Comparison of ENCODE assay signal across 8 mouse cellular contexts in genomic region chr8:121731471-121732333, GRCm38 (mm10). TPM values are rescaled to one million over a fixed set of nuclear protein-coding genes. Genes with fewer than 3 reads are reported as not detected.
A peak's percentile ranks its signal among the peaks of the same experiment; 100 is the strongest.
DNase-seq lines count a peak whose midpoint lies in the region; ATAC-seq lines count a peak whose summit lies in the region.

No protein-coding gene starts in this region.

- peak; percentile 38 for DNase-seq in ES-CJ7 (ENCODE audit: low read depth, low spot score)
- DNase-seq in cerebellum, postnatal 14 days = peak; percentile 80 to 81
- peak; percentile 37 to 38 for DNase-seq in frontal cortex, postnatal 25 days (ENCODE audit: low spot score in 2 of 2)
- peak; percentile 67 to 86 for DNase-seq in left cerebral cortex, postnatal 14 days (ENCODE audit: low spot score in 2 of 2)
- peak; percentile 70 for DNase-seq in right cerebral cortex, adult 2 months (ENCODE audit: low spot score in 2 of 2)
- DNase-seq in thymus, postnatal 0 days (ENCODE audit: low spot score) = no peak
- DNase-seq in lung, postnatal 36 days = no peak

- no peak for ATAC-seq in erythroblast, adult 5-6 weeks (replicated peaks; ENCODE audit: low FRiP score, poor library complexity, severe bottlenecking)

- intact Hi-C loops in left cerebral cortex, postnatal 14 days (cut with DNase I) = loop anchor here (5.0 kb wide), 1 partner anchor 41 kb away; no protein-coding TSS in a partner anchor

RNA-seq across cellular contexts. Expression of gene Jph3, which starts 2.3 kb away (rescaled TPM):
- 100 to 1,000 TPM; 187 to 192 TPM for total RNA-seq in left cerebral cortex, postnatal 14 days (2021)
- polyA plus RNA-seq in thymus, postnatal 0 days (2015; fragmentation: Nextera tagmentation; extraction: Ambion mirVana) = 0.04 TPM in 1 of 2 replicates, not detected in the other
- not detected in 2 replicates for total RNA-seq in erythroblast, adult 5-6 weeks (2015; ENCODE audit: low replicate concordance)
- total RNA-seq in erythroblast, adult 5-6 weeks (2017; ENCODE audit: low replicate concordance) = not detected in 2 replicates

Comparison
In these comparisons a context has a peak if more than half of its experiments do, and no peak if none do; other contexts are left out.
1. DNase-seq: peak in ES-CJ7 (single experiment), cerebellum, postnatal 14 days (2 of 2), frontal cortex, postnatal 25 days (2 of 2), left cerebral cortex, postnatal 14 days (2 of 2) and right cerebral cortex, adult 2 months (2 of 2); none in thymus, postnatal 0 days (single experiment) and lung, postnatal 36 days (single experiment).
2. RNA of gene Jph3, which starts 2.3 kb away (total RNA-seq): 187 to 192 TPM in left cerebral cortex, postnatal 14 days; not detected in erythroblast, adult 5-6 weeks; every median in the first group is over 100 times any median in the second.